Mouse (Mus musculus) layer of hippocampus, adult 2 months (tissue): ENCODE measurements around the gene Tmem50a. TPM values are rescaled to one million over a fixed set of nuclear protein-coding genes. Genes with fewer than 3 reads are reported as not detected.

Experiments used
- DNase-seq, 2 experiments: peaks; one replicate each; pipeline ENCODE4 v3.0.0; 2022; ENCODE audit warnings: low spot score in 2 of 2
- H3K27ac ChIP-seq: fragments of 200-600 bp; 2 replicates; pipeline ENCODE4 v1.8.1; 2022
- H3K4me3 ChIP-seq: fragments of 200-600 bp; 2 replicates; pipeline ENCODE4 v1.8.1; 2022; ENCODE audit warnings: mild to moderate bottlenecking
- CTCF ChIP-seq: fragments of 200-600 bp; conservative IDR thresholded peaks from 2 replicates; pipeline ENCODE4 v1.8.1; 2022; ENCODE audit warnings: antibody characterized with exemption, mild to moderate bottlenecking, moderate library complexity
- long read RNA-seq, 2 experiments: library from polyadenylated mRNA; stranded (forward); transcript quantifications; one replicate each; pipeline ENCODE4 v2.0.0; 2021; ENCODE audit warnings: borderline mapping rate in 2 of 2
- total RNA-seq, 2 experiments: library from RNA; stranded (reverse); gene quantifications; 2 replicates each; pipeline ENCODE4 v1.2.3; 2021

Tmem50a gene
- 100 to 1,000 TPM; 102 to 108 TPM for total RNA-seq
- long read RNA-seq, experiment 1, transcript Tmem50a-201 (7 exons, 1,204 nt), result major isoform, 63 of 78 reads
- long read RNA-seq, experiment 1, transcript Tmem50a-202 (7 exons, 719 nt), result minor isoform, 5 of 78 reads
- long read RNA-seq, experiment 1, partial matches to known transcripts, result 3 of 78 reads
- long read RNA-seq, experiment 1, other reads (novel, unspliced or antisense), result 7 of 78 reads
- long read RNA-seq, experiment 2, transcript Tmem50a-202 (7 exons, 719 nt), result minor isoform, 7 of 102 reads
- long read RNA-seq, experiment 2, transcript Tmem50a-201 (7 exons, 1,204 nt), result major isoform, 84 of 102 reads
- long read RNA-seq, experiment 2, partial matches to known transcripts, result 1 of 102 reads
- long read RNA-seq, experiment 2, other reads (novel, unspliced or antisense), result 10 of 102 reads

DNA sequence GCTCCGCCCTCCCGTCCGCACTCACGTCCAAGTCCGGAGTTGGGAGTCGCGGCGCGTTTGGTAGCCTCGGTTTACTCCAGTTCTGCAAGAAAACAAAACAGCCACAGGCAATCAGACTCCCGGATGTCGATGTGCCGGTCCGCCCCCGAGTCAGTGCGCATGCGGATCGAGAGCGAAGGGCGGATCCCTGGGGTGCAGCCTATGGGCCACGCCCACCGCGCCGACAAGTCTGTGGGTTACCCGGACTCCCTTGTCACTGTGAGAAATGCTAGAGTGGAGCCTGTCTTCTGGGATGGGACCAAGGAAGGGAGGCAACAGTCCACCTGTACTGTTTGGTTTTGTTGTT lies at the start of gene Tmem50a:
Tmem50a (minus strand) TSS at position 161 of the 346 bp plus-strand sequence.
- DNase-seq, result peak; percentile 90 to 92
- Histone ChIP-seq H3K4me3 (peak within 1 kb of the TSS; percentile 88), H3K27ac (peak within 1 kb of the TSS; percentile 95)
- no peak for TF ChIP-seq CTCF

GRCm38 (mm10) chr4:134963021-134963776 lies 48.4 kb upstream of the Tmem50a start:
- peak; percentile 67 for TF ChIP-seq CTCF
- H3K27ac ChIP-seq, result no peak overlapping the region
- no peak overlapping the region for H3K4me3 ChIP-seq
- DNase-seq, result no peak

GRCm38 (mm10) chr4:134956328-134956727 lies 41.5 kb upstream of the Tmem50a start:
- H3K27ac ChIP-seq, result no peak overlapping the region
- TF ChIP-seq CTCF, result peak; percentile 82
- no peak overlapping the region for H3K4me3 ChIP-seq
- peak in 1 of 2 experiments; percentile 68 for DNase-seq

DNA sequence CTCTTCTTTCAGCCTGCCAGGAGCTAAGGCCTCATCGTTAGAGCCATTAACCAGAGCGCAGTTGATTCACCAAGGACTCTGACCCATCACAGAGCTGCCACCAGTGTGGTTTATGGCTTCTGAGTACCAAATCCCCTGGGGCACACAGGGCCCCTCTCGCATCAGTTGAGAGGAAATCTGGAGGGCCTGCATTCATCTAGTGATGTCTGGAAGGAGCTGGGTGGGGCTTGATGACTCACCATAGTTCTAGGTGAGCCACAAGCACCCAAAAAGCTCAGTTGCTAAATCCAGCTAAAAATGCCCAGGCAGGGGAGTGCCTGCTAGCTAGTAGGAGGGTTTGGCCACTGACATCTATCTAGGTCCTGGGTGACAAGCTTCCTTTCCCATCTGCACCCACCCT lies 41.0 kb upstream of the Tmem50a start:
- no peak for TF ChIP-seq CTCF
- Histone ChIP-seq H3K27ac (no peak overlapping the region), H3K4me3 (no peak overlapping the region)
- DNase-seq, result no peak

DNA sequence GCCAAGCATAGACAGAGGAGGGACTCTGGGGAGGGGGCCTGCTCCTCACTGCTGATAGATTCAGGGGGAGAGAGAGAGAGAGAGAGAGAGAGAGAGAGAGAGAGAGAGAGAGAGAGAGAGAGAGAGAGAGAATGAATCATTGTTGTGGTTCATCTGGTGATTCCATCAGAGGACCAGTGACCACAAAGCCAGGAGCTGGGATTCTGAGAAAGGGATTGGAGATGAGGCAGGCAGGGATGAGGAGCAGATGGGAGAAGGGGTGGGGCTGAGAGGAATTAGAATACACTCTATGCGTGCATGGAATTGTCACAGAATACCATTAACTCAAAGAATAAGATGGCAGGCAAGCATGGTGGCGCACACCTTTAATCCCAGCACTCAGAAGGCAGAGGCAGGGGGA lies 40.4 kb upstream of the Tmem50a start:
- TF ChIP-seq CTCF, result no peak
- no peak for DNase-seq

GRCm38 (mm10) chr4:134954461-134954860 lies 39.6 kb upstream of the Tmem50a start:
- no peak for DNase-seq
- H3K4me3 ChIP-seq, result no peak overlapping the region
- no peak overlapping the region for H3K27ac ChIP-seq
- TF ChIP-seq CTCF, result no peak

More for the DNA sequence above, 40.4 kb upstream of the Tmem50a start:
- H3K4me3 ChIP-seq, result no peak overlapping the region
- H3K27ac ChIP-seq, result no peak overlapping the region

- H3K4me3 ChIP-seq, result no peak overlapping the region
- DNase-seq, result no peak
- TF ChIP-seq CTCF, result peak; percentile 39
- H3K27ac ChIP-seq, result no peak overlapping the region
These were observed 35.8 kb upstream of the Tmem50a start for GRCm38 (mm10) chr4:134950518-134951091.

GRCm38 (mm10) chr4:134946024-134946744 lies 31.4 kb upstream of the Tmem50a start:
- Histone ChIP-seq H3K27ac (no peak overlapping the region), H3K4me3 (peak overlapping the region; percentile 48)
- DNase-seq, result peak; percentile 81 to 84
- TF ChIP-seq CTCF, result peak; percentile 95

GRCm38 (mm10) chr4:134943758-134944538 lies 29.1 kb upstream of the Tmem50a start:
- TF ChIP-seq CTCF, result no peak
- DNase-seq, result peak in 1 of 2 experiments; percentile 42
- H3K27ac ChIP-seq, result no peak overlapping the region
- H3K4me3 ChIP-seq, result no peak overlapping the region

DNA sequence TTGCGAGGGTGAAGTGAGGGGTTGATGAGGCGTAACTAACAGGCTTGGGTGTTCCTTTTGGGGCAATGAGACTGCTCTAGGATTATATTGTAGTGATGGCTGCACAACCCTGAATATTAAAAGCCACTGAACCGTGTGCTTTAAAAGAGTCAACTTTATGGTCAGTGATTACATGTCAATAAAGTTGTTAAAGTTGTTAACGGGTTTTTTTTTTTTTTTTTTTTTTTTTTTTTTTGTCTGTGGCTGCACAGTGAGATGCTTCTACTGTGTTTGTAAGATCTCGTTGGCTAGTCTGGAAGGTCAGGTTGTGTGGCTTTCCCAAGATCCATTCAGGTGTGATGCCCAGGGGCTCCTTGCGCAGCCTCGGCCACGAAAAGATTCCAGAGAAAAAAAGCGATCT lies 25.1 kb upstream of the Tmem50a start:
- H3K27ac ChIP-seq, result no peak overlapping the region
- H3K4me3 ChIP-seq, result no peak overlapping the region
- no peak for DNase-seq
- no peak for TF ChIP-seq CTCF

DNA sequence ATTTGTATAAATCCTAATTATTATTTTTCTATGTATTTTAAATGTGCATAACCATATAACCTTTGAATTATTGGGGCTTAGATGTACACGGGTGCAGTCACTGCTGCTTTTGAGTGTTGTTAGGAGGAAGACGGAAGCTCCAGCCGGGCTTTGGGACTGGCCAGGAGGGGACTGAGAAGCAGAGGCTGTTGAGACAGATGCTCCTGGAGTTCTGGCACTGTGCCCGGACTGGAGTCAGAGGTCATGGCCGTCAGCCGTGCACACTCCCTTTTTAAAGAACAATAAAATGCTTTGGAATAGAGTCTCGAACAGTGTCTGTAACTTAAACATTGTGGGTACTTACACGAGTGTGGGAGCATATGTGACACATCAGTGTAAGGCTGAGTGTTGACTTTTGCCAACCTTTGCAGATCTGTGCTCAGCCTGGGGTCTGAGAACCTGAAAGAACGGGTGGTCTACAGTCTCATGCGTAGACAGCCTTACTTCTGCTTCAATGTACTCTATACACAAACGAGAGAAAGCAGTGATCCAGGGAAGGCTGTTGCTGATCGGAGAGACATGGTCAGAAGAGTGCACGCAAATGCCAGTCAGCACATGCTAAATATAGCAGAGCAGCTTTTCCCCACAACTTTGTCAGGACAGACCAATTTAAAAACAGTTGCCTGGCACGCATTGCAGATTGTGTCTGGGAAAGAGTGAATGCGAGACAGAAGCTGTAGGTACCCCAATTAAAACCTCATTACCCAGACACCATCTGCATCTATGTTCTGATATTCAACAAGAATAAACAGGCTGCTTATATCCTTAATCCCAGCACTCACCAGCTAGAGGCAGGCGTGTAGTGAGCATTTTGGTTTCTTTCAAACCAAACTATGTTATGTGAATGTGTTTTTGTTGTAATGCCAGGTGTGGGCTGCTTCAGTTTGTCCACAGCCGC lies 22.7 kb upstream of the Tmem50a start:
- DNase-seq, result no peak
- Histone ChIP-seq H3K27ac (no peak overlapping the region), H3K4me3 (no peak overlapping the region)
- TF ChIP-seq CTCF, result 0 out of 2 replicates have a peak, but pooled peaks have one; percentile 6
